Comparison of ENCODE assay signal across 13 mouse cellular contexts in genomic region chr12:38596416-38597062, GRCm38 (mm10).
DNase-seq lines count a peak whose midpoint lies in the region; ATAC-seq and TF ChIP-seq lines count a peak whose summit lies in the region.
"Had no signal": no experiment of that assay in that cellular context is flagged by ENCODE, and none has a peak within 500 bp of the region (broad histone marks: within the 10 kb centered on the region; RNA-seq: fewer than 3 reads in every experiment).

No protein-coding gene starts in this region.

- DNase-seq in layer of hippocampus, adult 11-12 months (ENCODE audit: low spot score): peak; percentile 3
- no peak for DNase-seq in layer of hippocampus, postnatal 25 days (ENCODE audit: extremely low spot score in 1 of 2, low spot score in 1 of 2)
- peak; percentile 52 for DNase-seq in forebrain, embryonic 11.5 days (ENCODE audit: low spot score)
- peak; percentile 42 for DNase-seq in hindbrain, postnatal 0 days (ENCODE audit: low spot score)
- DNase-seq in gastrocnemius, postnatal 14 days: no peak
- DNase-seq in thymus, adult 18-20 months: no peak
- no peak for DNase-seq in left cerebral cortex, adult 8-10 months (ENCODE audit: low spot score in 2 of 2)
- DNase-seq: adrenal gland, postnatal 14 days; cerebellum, adult 11 months; heart, adult 2 months had no signal

- no peaks in the 10 kb centered on the region for H3K27me3 ChIP-seq in forebrain, embryonic 11.5 days (ENCODE audit: control insufficient read depth, insufficient read depth, low read length)
- H3K27me3 ChIP-seq in hindbrain, postnatal 0 days (ENCODE audit: insufficient read depth, low read length): no peaks in the 10 kb centered on the region
- no peaks in the 10 kb centered on the region for H3K27me3 ChIP-seq in neural tube, embryonic 13.5 days
- H3K27me3 ChIP-seq: limb, embryonic 15.5 days had no signal

- H3K27ac ChIP-seq in forebrain, embryonic 11.5 days (ENCODE audit: low read depth, low read length): no peak overlapping the region
- H3K27ac ChIP-seq in hindbrain, postnatal 0 days: peak overlapping the region; percentile 36; the same call in 1 of the 2 replicates
- no peak overlapping the region for H3K27ac ChIP-seq in neural tube, embryonic 13.5 days (replicated peaks)
- H3K27ac ChIP-seq: heart, adult 2 months; limb, embryonic 15.5 days; macrophage had no signal

- H3K4me3 ChIP-seq in forebrain, embryonic 11.5 days (ENCODE audit: low read depth, low read length): no peak overlapping the region
- H3K4me3 ChIP-seq in hindbrain, postnatal 0 days (ENCODE audit: low read length): no peak overlapping the region
- H3K4me3 ChIP-seq in neural tube, embryonic 13.5 days: no peak overlapping the region
- H3K4me3 ChIP-seq: heart, adult 2 months; limb, embryonic 15.5 days had no signal

- intact Hi-C loops in gastrocnemius, postnatal 14 days (cut with DNase I; ENCODE audit: low total_unique reads): no loop called here

- WGBS in forebrain, embryonic 11.5 days: 24% methylated on average over 7 of the region's 7 CpGs
- 19% methylated on average over 7 of the region's 7 CpGs for WGBS in hindbrain, postnatal 0 days
- WGBS in neural tube, embryonic 13.5 days: 7% methylated on average over 7 of the region's 7 CpGs

- H3K36me3 ChIP-seq in forebrain, embryonic 11.5 days (ENCODE audit: control insufficient read depth, insufficient read depth, low read length): no peaks in the 10 kb centered on the region
- H3K36me3 ChIP-seq in hindbrain, postnatal 0 days (ENCODE audit: insufficient read depth, low read length): no peaks in the 10 kb centered on the region
- no peaks in the 10 kb centered on the region for H3K36me3 ChIP-seq in neural tube, embryonic 13.5 days
- H3K36me3 ChIP-seq: limb, embryonic 15.5 days had no signal

- no peaks in the 10 kb centered on the region for H3K9me3 ChIP-seq in forebrain, embryonic 11.5 days (ENCODE audit: control insufficient read depth, low read length)
- H3K9me3 ChIP-seq in hindbrain, postnatal 0 days (ENCODE audit: low read length): no peaks in the 10 kb centered on the region
- H3K9me3 ChIP-seq in neural tube, embryonic 13.5 days: no peaks in the 10 kb centered on the region
- H3K9me3 ChIP-seq: limb, embryonic 15.5 days had no signal

- H3K9ac ChIP-seq in forebrain, embryonic 11.5 days (ENCODE audit: low read length): 0 out of 2 replicates have a peak overlapping the region, but pooled peaks have one; percentile 12
- H3K9ac ChIP-seq in hindbrain, postnatal 0 days (replicated peaks; ENCODE audit: low read length): no peak overlapping the region
- no peak overlapping the region for H3K9ac ChIP-seq in neural tube, embryonic 13.5 days
- H3K9ac ChIP-seq: limb, embryonic 15.5 days had no signal

- no peak overlapping the region for H3K4me2 ChIP-seq in forebrain, embryonic 11.5 days (ENCODE audit: low read depth, low read length, severe bottlenecking)
- H3K4me2 ChIP-seq in hindbrain, postnatal 0 days (ENCODE audit: low read depth, low read length): no peak overlapping the region
- H3K4me2 ChIP-seq in neural tube, embryonic 13.5 days: no peak overlapping the region
- H3K4me2 ChIP-seq: limb, embryonic 15.5 days had no signal

- peak; percentile 87 for ATAC-seq in forebrain, embryonic 11.5 days (replicated peaks; ENCODE audit: low FRiP score)
- peak; percentile 88 for ATAC-seq in hindbrain, postnatal 0 days
- ATAC-seq in neural tube, embryonic 13.5 days (ENCODE audit: low read depth): peak; percentile 82

- TF ChIP-seq CTCF in hindbrain, postnatal 0 days (IDR thresholded peaks at IDR 0.05; ENCODE audit: low read depth): no peak

- H3K4me1 ChIP-seq in forebrain, embryonic 11.5 days (replicated peaks; ENCODE audit: control insufficient read depth, insufficient read depth, low read length): no peaks in the 10 kb centered on the region; the same call in 1 of the 2 replicates
- no peaks in the 10 kb centered on the region for H3K4me1 ChIP-seq in hindbrain, postnatal 0 days (ENCODE audit: insufficient read depth, low read length)
- peaks cover 18% of the 10 kb centered on the region for H3K4me1 ChIP-seq in neural tube, embryonic 13.5 days (replicated peaks)
- H3K4me1 ChIP-seq: limb, embryonic 15.5 days had no signal

Comparison
In these comparisons a context has a peak if more than half of its experiments do, and no peak if none do; other contexts are left out.
1. DNase-seq: peak in layer of hippocampus, adult 11-12 months (single experiment), forebrain, embryonic 11.5 days (single experiment) and hindbrain, postnatal 0 days (single experiment); none in layer of hippocampus, postnatal 25 days (0 of 2), gastrocnemius, postnatal 14 days (single experiment), thymus, adult 18-20 months (0 of 2) and left cerebral cortex, adult 8-10 months (0 of 2).
2. Peak in every context shown above with its lines, with median percentiles within 50 percentile points of each other: ATAC-seq.